Mouse (Mus musculus) heart, embryonic 10.5 days (tissue): ENCODE results near the gene Ddb2. TPM values are rescaled to one million over a fixed set of nuclear protein-coding genes. Genes with fewer than 3 reads are reported as not detected.
A peak's percentile ranks its signal among the peaks of the same experiment; 100 is the strongest.

Experiments
- DNase-seq: peaks from one replicate; pipeline ENCODE4 v3.0.0-alpha.2; 2017; ENCODE audit warnings: low spot score
- H3K27ac ChIP-seq: fragments of 300-500 bp; sonication (generic); 2 replicates; pipeline ENCODE4 v1.5.1; 2016; ENCODE audit warnings: mild to moderate bottlenecking
- H3K27me3 ChIP-seq: fragments of 300-500 bp; sonication (generic); 2 replicates; pipeline ENCODE4 v1.6.1; 2016; ENCODE audit warnings: mild to moderate bottlenecking; ENCODE audit not compliant: poor library complexity, insufficient read depth, severe bottlenecking
- H3K36me3 ChIP-seq: fragments of 300-500 bp; sonication (generic); 2 replicates; pipeline ENCODE4 v1.6.1; 2016; ENCODE audit warnings: mild to moderate bottlenecking, moderate library complexity
- H3K4me1 ChIP-seq: fragments of 300-500 bp; sonication (generic); 2 replicates; pipeline ENCODE4 v1.6.1; 2016; ENCODE audit warnings: mild to moderate bottlenecking
- H3K4me3 ChIP-seq: fragments of 300-500 bp; sonication (generic); 2 replicates; pipeline ENCODE4 v1.5.1; 2016; ENCODE audit warnings: mild to moderate bottlenecking, moderate library complexity
- H3K9me3 ChIP-seq: fragments of 300-500 bp; sonication (generic); 2 replicates; pipeline ENCODE4 v1.6.1; 2016; ENCODE audit warnings: mild to moderate bottlenecking, moderate library complexity
- WGBS: fragments of 180-500 bp; shearing (Covaris S2); methylation state at CpG from one replicate; pipeline ENCODE4 v1.1.7; 2016; 5-methylcytosine and 5-hydroxymethylcytosine counted together
- polyA plus RNA-seq: library from polyadenylated mRNA; unstranded; fragments of >200 nt; fragmentation: Nextera tagmentation; extraction: Ambion mirVana; gene quantifications from 2 replicates; pipeline ENCODE4 v1.2.1, GENCODE M21; 2016

Ddb2 gene
- polyA plus RNA-seq, result 7.3 and 9.4 TPM in 2 replicates

- H3K27me3 ChIP-seq, result no peaks in the 10 kb centered on the region
- peak; percentile 99 for DNase-seq
- WGBS, result under 1% methylated on average over 48 of the region's 48 CpGs
- H3K9me3 ChIP-seq, result no peaks in the 10 kb centered on the region
- H3K27ac ChIP-seq, result peak within 1 kb of the TSS; percentile 93
- H3K36me3 ChIP-seq, result no peaks in the 10 kb centered on the region; the same call in 1 of the 2 replicates
- peaks cover 11% of the 10 kb centered on the region for H3K4me1 ChIP-seq
- H3K4me3 ChIP-seq, result peak within 1 kb of the TSS; percentile 73
Measured at GRCm38 (mm10) chr2:91236601-91237510, at the start of gene Ddb2. TSS of gene Ddb2 (minus strand) at chr2:91236982.

DNA sequence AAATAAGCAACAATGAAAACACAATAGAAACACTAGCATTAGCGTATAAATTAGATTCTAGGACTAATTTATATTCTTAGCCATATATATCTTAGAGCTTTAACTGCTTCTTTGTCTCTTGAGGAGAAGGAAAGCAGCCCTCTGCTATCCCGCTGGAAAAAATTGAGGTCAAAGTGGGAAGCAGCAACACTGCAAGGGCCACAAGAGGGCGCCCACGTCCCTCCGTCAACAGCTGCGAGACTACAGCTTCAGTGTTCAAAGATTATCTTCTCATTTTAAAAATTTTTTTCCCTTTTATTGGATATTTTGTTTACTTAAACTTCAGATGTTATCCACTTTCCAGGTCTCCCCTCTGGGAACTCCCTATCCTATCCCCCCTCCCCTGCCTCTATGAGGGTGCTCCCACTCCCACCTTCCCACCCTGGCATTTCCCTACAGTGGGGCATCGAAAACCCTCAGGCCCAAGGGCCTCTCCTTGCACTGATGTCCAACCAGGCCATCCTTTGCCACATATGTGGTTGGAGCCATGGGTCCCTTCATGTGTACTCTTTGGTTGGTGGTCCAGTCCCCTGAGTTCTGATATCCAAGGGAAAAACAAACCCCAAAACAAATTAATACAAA lies 49.2 kb upstream of the Ddb2 start:
- peaks cover 40% of the 10 kb centered on the region for H3K4me1 ChIP-seq
- H3K36me3 ChIP-seq, result no peaks in the 10 kb centered on the region
- no peaks in the 10 kb centered on the region for H3K27me3 ChIP-seq
- H3K4me3 ChIP-seq, result no peak overlapping the region
- H3K27ac ChIP-seq, result no peak overlapping the region
- WGBS, result 14% methylated on average over 7 of the region's 7 CpGs
- no peaks in the 10 kb centered on the region for H3K9me3 ChIP-seq
- DNase-seq, result no peak

GRCm38 (mm10) chr2:91284375-91285199 lies 47.8 kb upstream of the Ddb2 start:
- no peak overlapping the region for H3K27ac ChIP-seq
- WGBS, result 56% methylated on average over 13 of the region's 13 CpGs

GRCm38 (mm10) chr2:91283972-91284371 lies 47.2 kb upstream of the Ddb2 start:
- no peak overlapping the region for H3K27ac ChIP-seq
- H3K36me3 ChIP-seq, result no peaks in the 10 kb centered on the region
- no peaks in the 10 kb centered on the region for H3K27me3 ChIP-seq
- DNase-seq, result no peak
- H3K9me3 ChIP-seq, result no peaks in the 10 kb centered on the region
- no peak overlapping the region for H3K4me3 ChIP-seq
- 67% methylated on average over 3 of the region's 3 CpGs for WGBS
- peaks cover 42% of the 10 kb centered on the region for H3K4me1 ChIP-seq

More at GRCm38 (mm10) chr2:91284375-91285199, 47.8 kb upstream of the Ddb2 start:
- DNase-seq, result no peak
- no peak overlapping the region for H3K4me3 ChIP-seq
- no peaks in the 10 kb centered on the region for H3K36me3 ChIP-seq
- peaks cover 40% of the 10 kb centered on the region for H3K4me1 ChIP-seq
- no peaks in the 10 kb centered on the region for H3K27me3 ChIP-seq
- H3K9me3 ChIP-seq, result no peaks in the 10 kb centered on the region

DNA sequence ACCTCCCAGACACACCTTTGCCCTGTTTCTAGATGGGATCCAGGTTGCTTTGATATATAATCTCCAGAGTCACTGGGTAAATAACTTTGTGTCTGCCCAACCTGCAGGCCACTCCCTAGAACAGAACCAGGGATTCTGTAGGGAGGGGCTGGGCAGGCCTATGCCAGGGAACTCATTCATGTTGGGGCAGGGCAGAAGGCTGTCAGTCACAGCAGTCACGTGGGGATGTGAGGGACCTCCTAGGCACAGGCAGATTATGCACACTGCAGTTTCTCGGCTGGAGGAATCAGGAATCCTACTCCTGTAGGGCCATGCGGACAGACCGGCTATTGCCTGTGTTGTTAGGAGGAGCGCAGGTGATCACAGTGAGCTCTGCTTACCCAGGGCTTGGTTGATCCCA lies 44.6 kb upstream of the Ddb2 start:
- no peaks in the 10 kb centered on the region for H3K9me3 ChIP-seq
- WGBS, result 39% methylated on average over 5 of the region's 5 CpGs
- peaks cover 38% of the 10 kb centered on the region for H3K4me1 ChIP-seq
- H3K27me3 ChIP-seq, result no peaks in the 10 kb centered on the region
- H3K36me3 ChIP-seq, result peaks cover 14% of the 10 kb centered on the region
- no peak overlapping the region for H3K4me3 ChIP-seq
- no peak overlapping the region for H3K27ac ChIP-seq
- DNase-seq, result no peak

- no peak for DNase-seq
- H3K9me3 ChIP-seq, result no peaks in the 10 kb centered on the region
- peaks cover 34% of the 10 kb centered on the region for H3K36me3 ChIP-seq
- H3K4me1 ChIP-seq, result peaks cover 33% of the 10 kb centered on the region
- H3K4me3 ChIP-seq, result no peak overlapping the region
- no peaks in the 10 kb centered on the region for H3K27me3 ChIP-seq
- no peak overlapping the region for H3K27ac ChIP-seq
- 81% methylated on average over 2 of the region's 2 CpGs for whole genome bisulfite sequencing
Measured at GRCm38 (mm10) chr2:91279372-91279755, 42.6 kb upstream of the Ddb2 start.

GRCm38 (mm10) chr2:91278749-91279371 lies 42.1 kb upstream of the Ddb2 start:
- DNase-seq, result no peak
- WGBS, result 32% methylated on average over 10 of the region's 10 CpGs
- H3K4me1 ChIP-seq, result peaks cover 29% of the 10 kb centered on the region
- no peak overlapping the region for H3K4me3 ChIP-seq
- peaks cover 39% of the 10 kb centered on the region for H3K36me3 ChIP-seq
- no peak overlapping the region for H3K27ac ChIP-seq
- no peaks in the 10 kb centered on the region for H3K9me3 ChIP-seq
- no peaks in the 10 kb centered on the region for H3K27me3 ChIP-seq

DNA sequence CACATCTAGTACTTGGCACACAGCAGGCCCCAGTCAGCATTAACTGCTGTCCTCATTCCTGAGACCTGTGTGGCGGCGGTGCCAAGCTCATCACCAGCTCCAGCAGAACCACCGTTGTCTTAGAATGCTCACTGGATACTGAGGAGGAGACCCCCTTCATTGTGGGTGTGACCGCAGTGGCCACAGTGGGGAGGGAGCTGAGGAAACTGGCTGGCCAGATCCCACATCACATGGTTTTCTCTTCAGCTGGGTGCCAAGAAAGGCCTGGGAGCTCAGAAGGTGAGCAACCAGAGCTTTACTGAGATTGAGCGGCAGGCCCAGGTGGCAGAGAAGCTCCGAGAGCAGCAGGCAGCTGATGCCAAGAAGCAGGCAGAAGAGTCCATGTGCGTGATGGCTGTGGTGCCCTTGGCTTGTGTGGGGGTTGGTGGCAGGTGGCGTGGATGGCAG lies 32.9 kb upstream of the Ddb2 start:
- Histone ChIP-seq H3K9me3 (no peaks in the 10 kb centered on the region), H3K4me3 (no peak overlapping the region), H3K27me3 (no peaks in the 10 kb centered on the region), H3K36me3 (peaks cover 81% of the 10 kb centered on the region), H3K27ac (no peak overlapping the region), H3K4me1 (peaks cover 3% of the 10 kb centered on the region; the same call in 1 of the 2 replicates)
- DNase-seq, result no peak
- WGBS, result 96% methylated on average over 8 of the region's 8 CpGs

GRCm38 (mm10) chr2:91268706-91269105 lies 31.9 kb upstream of the Ddb2 start:
- Histone ChIP-seq H3K4me3 (no peak overlapping the region), H3K27ac (no peak overlapping the region), H3K4me1 (peaks cover 13% of the 10 kb centered on the region), H3K36me3 (peaks cover 74% of the 10 kb centered on the region), H3K9me3 (no peaks in the 10 kb centered on the region), H3K27me3 (no peaks in the 10 kb centered on the region)
- DNase-seq, result no peak
- 77% methylated on average over 2 of the region's 2 CpGs for WGBS

GRCm38 (mm10) chr2:91268042-91268441 lies 31.3 kb upstream of the Ddb2 start:
- Histone ChIP-seq H3K27me3 (no peaks in the 10 kb centered on the region), H3K4me1 (peaks cover 15% of the 10 kb centered on the region), H3K4me3 (no peak overlapping the region), H3K27ac (no peak overlapping the region), H3K36me3 (peaks cover 74% of the 10 kb centered on the region), H3K9me3 (no peaks in the 10 kb centered on the region)
- DNase-seq, result no peak
- 89% methylated on average over 3 of the region's 3 CpGs for WGBS

GRCm38 (mm10) chr2:91264711-91265681 lies 28.2 kb upstream of the Ddb2 start, which contains the start of gene Arfgap2:
TSS of gene Arfgap2 (plus strand) at chr2:91264974.
- H3K36me3 ChIP-seq, result peaks cover 67% of the 10 kb centered on the region
- WGBS, result 2% methylated on average over 72 of the region's 72 CpGs
- peak within 1 kb of the TSS; percentile 97 for H3K27ac ChIP-seq
- H3K9me3 ChIP-seq, result no peaks in the 10 kb centered on the region
- no peaks in the 10 kb centered on the region for H3K27me3 ChIP-seq
- peak within 1 kb of the TSS; percentile 89 for H3K4me3 ChIP-seq
- peak; percentile 99 for DNase-seq
- H3K4me1 ChIP-seq, result peaks cover 20% of the 10 kb centered on the region
